21 mouse cellular contexts compared by ENCODE assay signal in the genomic region with DNA sequence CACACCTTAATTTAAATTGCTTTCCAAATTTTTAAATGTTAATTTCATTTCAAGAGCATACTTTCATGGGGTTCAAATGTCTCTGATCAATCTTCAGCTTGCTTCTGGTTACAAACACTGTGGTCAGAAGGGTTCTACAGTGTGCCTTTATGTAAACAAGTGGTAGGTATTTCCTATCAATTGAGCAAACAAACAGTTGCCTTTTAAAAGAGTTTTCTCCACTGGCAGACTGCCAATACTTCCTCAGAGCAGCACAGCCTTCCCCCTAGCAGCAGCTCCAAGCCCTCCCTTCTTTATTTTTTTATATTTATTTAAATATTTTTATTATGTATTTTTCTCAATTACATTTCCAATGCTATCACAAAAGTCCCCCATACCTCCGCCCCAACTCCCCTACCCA.
DNase-seq lines count a peak whose midpoint lies in the region; ATAC-seq and TF ChIP-seq lines count a peak whose summit lies in the region.
"Had no signal": no experiment of that assay in that cellular context is flagged by ENCODE, and none has a peak within 500 bp of the region (broad histone marks: within the 10 kb centered on the region; RNA-seq: fewer than 3 reads in every experiment).

No protein-coding gene starts in this region.

- no peak overlapping the region for H3K27ac ChIP-seq in forebrain, postnatal 0 days (ENCODE audit: low read depth, low read length)
- no peak overlapping the region for H3K27ac ChIP-seq in forebrain, embryonic 15.5 days (replicated peaks)
- H3K27ac ChIP-seq in lung, embryonic 14.5 days (ENCODE audit: low read depth): no peak overlapping the region
- no peak overlapping the region for H3K27ac ChIP-seq in liver, embryonic 14.5 days
- H3K27ac ChIP-seq in stomach, embryonic 15.5 days: no peak overlapping the region
- H3K27ac ChIP-seq: gastrocnemius, adult 2 months; heart, embryonic 10.5 days; limb, embryonic 15.5 days; macrophage; midbrain, embryonic 10.5 days; neural tube, embryonic 13.5 days had no signal

- peak; percentile 4 for DNase-seq in forebrain, postnatal 0 days
- DNase-seq in lung, embryonic 14.5 days: peak; percentile 79
- no peak for DNase-seq in lung, postnatal 25 days (ENCODE audit: low spot score)
- peak; percentile 6 to 17 (median 9) for DNase-seq in liver, embryonic 14.5 days (ENCODE audit: low read depth in 3 of 3, low spot score in 3 of 3)
- no peak for DNase-seq in gastrocnemius, adult 18-20 months (ENCODE audit: low spot score)
- DNase-seq: adrenal gland, postnatal 25 days; B cell, adult 2 months; cerebellum, adult 11-12 months; cerebellum, postnatal 36 days; gastrocnemius, adult 2 months; right cerebral cortex, adult 18-20 months; thymus, adult 18-20 months; thymus, postnatal 4 days had no signal

- H3K4me2 ChIP-seq in forebrain, postnatal 0 days (ENCODE audit: low read depth): no peak overlapping the region
- no peak overlapping the region for H3K4me2 ChIP-seq in forebrain, embryonic 15.5 days (replicated peaks)
- H3K4me2 ChIP-seq in lung, embryonic 14.5 days: no peak overlapping the region
- no peak overlapping the region for H3K4me2 ChIP-seq in liver, embryonic 14.5 days (ENCODE audit: low read depth)
- no peak overlapping the region for H3K4me2 ChIP-seq in stomach, embryonic 15.5 days
- H3K4me2 ChIP-seq: limb, embryonic 15.5 days; neural tube, embryonic 13.5 days had no signal

- no peaks in the 10 kb centered on the region for H3K9me3 ChIP-seq in forebrain, postnatal 0 days (ENCODE audit: low read length)
- no peaks in the 10 kb centered on the region for H3K9me3 ChIP-seq in forebrain, embryonic 15.5 days
- H3K9me3 ChIP-seq in lung, embryonic 14.5 days (ENCODE audit: low read depth, low read length): no peaks in the 10 kb centered on the region
- no peaks in the 10 kb centered on the region for H3K9me3 ChIP-seq in liver, embryonic 14.5 days (ENCODE audit: control insufficient read depth, low read length)
- no peaks in the 10 kb centered on the region for H3K9me3 ChIP-seq in stomach, embryonic 15.5 days
- H3K9me3 ChIP-seq: heart, embryonic 10.5 days; limb, embryonic 15.5 days; midbrain, embryonic 10.5 days; neural tube, embryonic 13.5 days had no signal

- TF ChIP-seq CTCF in forebrain, postnatal 0 days (IDR thresholded peaks at IDR 0.05; ENCODE audit: low read depth): no peak
- TF ChIP-seq CTCF in lung, embryonic 14.5 days (IDR thresholded peaks at IDR 0.05; ENCODE audit: low read depth): no peak
- no peak for TF ChIP-seq CTCF in liver, embryonic 14.5 days (IDR thresholded peaks at IDR 0.05; ENCODE audit: low read depth)

- WGBS in forebrain, postnatal 0 days: 90% methylated on average over 1 of the region's 1 CpGs
- WGBS in forebrain, embryonic 15.5 days: 100% methylated on average over 1 of the region's 1 CpGs
- 64% methylated on average over 1 of the region's 1 CpGs for WGBS in lung, embryonic 14.5 days
- 63% methylated on average over 1 of the region's 1 CpGs for WGBS in liver, embryonic 14.5 days (ENCODE audit: insufficient replicate concordance)
- WGBS in stomach, embryonic 15.5 days: 88% methylated on average over 1 of the region's 1 CpGs

- H3K36me3 ChIP-seq in forebrain, postnatal 0 days (ENCODE audit: insufficient read depth): no peaks in the 10 kb centered on the region
- no peaks in the 10 kb centered on the region for H3K36me3 ChIP-seq in forebrain, embryonic 15.5 days
- no peaks in the 10 kb centered on the region for H3K36me3 ChIP-seq in lung, embryonic 14.5 days (ENCODE audit: insufficient read depth)
- H3K36me3 ChIP-seq in liver, embryonic 14.5 days (replicated peaks; ENCODE audit: control insufficient read depth, insufficient read depth, low read depth): no peaks in the 10 kb centered on the region
- no peaks in the 10 kb centered on the region for H3K36me3 ChIP-seq in stomach, embryonic 15.5 days
- H3K36me3 ChIP-seq: heart, embryonic 10.5 days; limb, embryonic 15.5 days; midbrain, embryonic 10.5 days; neural tube, embryonic 13.5 days had no signal

- no peak for ATAC-seq in forebrain, postnatal 0 days
- no peak for ATAC-seq in forebrain, embryonic 15.5 days (replicated peaks)
- ATAC-seq in lung, embryonic 14.5 days (ENCODE audit: insufficient read depth): peak; percentile 71
- ATAC-seq in liver, embryonic 14.5 days (ENCODE audit: insufficient read depth): no peak
- peak; percentile 75; the same call in 1 of the 2 replicates for ATAC-seq in stomach, embryonic 15.5 days (ENCODE audit: insufficient read depth, low FRiP score, low read depth)
- ATAC-seq: inflammation-experienced regulatory T-cells, adult 6 months had no signal

- no peaks in the 10 kb centered on the region for H3K27me3 ChIP-seq in forebrain, postnatal 0 days (ENCODE audit: insufficient read depth, low read length)
- H3K27me3 ChIP-seq in forebrain, embryonic 15.5 days: no peaks in the 10 kb centered on the region
- H3K27me3 ChIP-seq in lung, embryonic 14.5 days (ENCODE audit: insufficient read depth, low read length): no peaks in the 10 kb centered on the region
- no peaks in the 10 kb centered on the region for H3K27me3 ChIP-seq in liver, embryonic 14.5 days (ENCODE audit: control insufficient read depth, insufficient read depth, low read length)
- H3K27me3 ChIP-seq in stomach, embryonic 15.5 days (replicated peaks): no peaks in the 10 kb centered on the region
- H3K27me3 ChIP-seq: limb, embryonic 15.5 days; neural tube, embryonic 13.5 days had no signal

- H3K4me3 ChIP-seq in forebrain, postnatal 0 days (ENCODE audit: low read depth, low read length): no peak overlapping the region
- no peak overlapping the region for H3K4me3 ChIP-seq in forebrain, embryonic 15.5 days
- H3K4me3 ChIP-seq in lung, embryonic 14.5 days (ENCODE audit: low read depth, low read length): no peak overlapping the region
- no peak overlapping the region for H3K4me3 ChIP-seq in liver, embryonic 14.5 days (ENCODE audit: insufficient read depth in 1 of 2, low read depth in 2 of 2, low read length in 2 of 2)
- H3K4me3 ChIP-seq in stomach, embryonic 15.5 days (replicated peaks): no peak overlapping the region
- H3K4me3 ChIP-seq: gastrocnemius, adult 2 months; heart, embryonic 10.5 days; limb, embryonic 15.5 days; midbrain, embryonic 10.5 days; neural tube, embryonic 13.5 days had no signal

- TF ChIP-seq EP300 in liver, embryonic 14.5 days (IDR thresholded peaks at IDR 0.05; ENCODE audit: low read depth): no peak

- H3K9ac ChIP-seq in forebrain, postnatal 0 days: no peak overlapping the region
- no peak overlapping the region for H3K9ac ChIP-seq in forebrain, embryonic 15.5 days (replicated peaks)
- H3K9ac ChIP-seq in lung, embryonic 14.5 days: no peak overlapping the region
- no peak overlapping the region for H3K9ac ChIP-seq in liver, embryonic 14.5 days (replicated peaks)
- H3K9ac ChIP-seq in stomach, embryonic 15.5 days: no peak overlapping the region
- H3K9ac ChIP-seq: limb, embryonic 15.5 days; neural tube, embryonic 13.5 days had no signal

- no peaks in the 10 kb centered on the region for H3K4me1 ChIP-seq in forebrain, postnatal 0 days (ENCODE audit: insufficient read depth)
- no peaks in the 10 kb centered on the region for H3K4me1 ChIP-seq in forebrain, embryonic 15.5 days
- no peaks in the 10 kb centered on the region for H3K4me1 ChIP-seq in lung, embryonic 14.5 days (ENCODE audit: insufficient read depth)
- H3K4me1 ChIP-seq in liver, embryonic 14.5 days (replicated peaks; ENCODE audit: control insufficient read depth in 2 of 2, insufficient read depth in 2 of 2, low read length in 1 of 2): no peaks in the 10 kb centered on the region
- H3K4me1 ChIP-seq in stomach, embryonic 15.5 days: no peaks in the 10 kb centered on the region
- H3K4me1 ChIP-seq: heart, embryonic 10.5 days; limb, embryonic 15.5 days; midbrain, embryonic 10.5 days; neural tube, embryonic 13.5 days had no signal

Comparison
In these comparisons a context has a peak if more than half of its experiments do, and no peak if none do; other contexts are left out.
1. DNase-seq: peak in forebrain, postnatal 0 days (single experiment), lung, embryonic 14.5 days (single experiment) and liver, embryonic 14.5 days (3 of 3); none in lung, postnatal 25 days (single experiment) and gastrocnemius, adult 18-20 months (single experiment).
2. ATAC-seq: peak in lung, embryonic 14.5 days (single experiment) and stomach, embryonic 15.5 days (single experiment); none in forebrain, postnatal 0 days (single experiment), forebrain, embryonic 15.5 days (single experiment) and liver, embryonic 14.5 days (single experiment).